Mouse (Mus musculus): ENCODE results near the gene Rnf4.

DNA sequence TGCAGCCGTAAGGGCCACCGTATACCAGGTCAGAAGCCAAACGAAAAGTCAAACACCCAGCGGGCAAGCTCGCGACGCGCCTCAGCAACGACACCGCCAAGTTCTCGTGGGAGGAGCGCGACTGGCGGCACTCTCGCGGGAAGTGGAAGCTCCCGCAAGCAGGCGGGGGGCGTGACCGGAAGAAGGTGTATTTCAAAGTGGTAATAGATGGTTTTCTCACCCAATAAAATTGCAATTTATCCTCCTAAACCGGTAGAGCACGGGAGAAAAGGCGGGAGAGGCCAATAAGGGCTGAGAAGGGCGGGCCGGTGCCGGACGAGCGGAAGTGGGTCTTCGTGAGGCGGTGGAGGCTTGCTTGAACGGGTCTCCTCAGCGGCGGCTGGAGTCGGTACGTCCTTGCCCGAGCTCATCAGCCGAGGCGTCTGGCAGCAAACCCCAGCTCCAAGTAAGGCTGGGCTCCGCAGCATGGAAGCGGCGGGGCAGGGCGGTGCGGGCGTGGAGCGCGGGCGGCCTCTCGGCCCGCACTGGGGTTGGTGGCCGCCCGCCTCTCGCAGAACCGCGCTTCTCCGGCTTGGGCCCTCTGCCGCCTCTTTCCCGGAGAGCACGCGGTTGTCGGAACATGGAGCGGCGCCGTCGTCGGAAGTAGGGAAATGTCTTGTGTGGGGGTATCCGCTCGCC is at the start of gene Rnf4:
- TF ChIP-seq EP300 (optimal IDR thresholded peaks at IDR 0.05) (peak; percentile 96), CTCF (IDR thresholded peaks at IDR 0.05; ENCODE audit: low read depth) (no peak)
